Mouse (Mus musculus): Measurements from ENCODE around the gene Gyg. TPM values are rescaled to one million over a fixed set of nuclear protein-coding genes. Genes with fewer than 3 reads are reported as not detected.
"Not testable (repeated sequence)": the region's sequence is repeated elsewhere in the genome, so short reads cannot be mapped to it uniquely, and the experiment has no call there.

Gene Gyg
- polyA plus RNA-seq, 1 experiment from 2014 or later, result 44.2 TPM

DNA sequence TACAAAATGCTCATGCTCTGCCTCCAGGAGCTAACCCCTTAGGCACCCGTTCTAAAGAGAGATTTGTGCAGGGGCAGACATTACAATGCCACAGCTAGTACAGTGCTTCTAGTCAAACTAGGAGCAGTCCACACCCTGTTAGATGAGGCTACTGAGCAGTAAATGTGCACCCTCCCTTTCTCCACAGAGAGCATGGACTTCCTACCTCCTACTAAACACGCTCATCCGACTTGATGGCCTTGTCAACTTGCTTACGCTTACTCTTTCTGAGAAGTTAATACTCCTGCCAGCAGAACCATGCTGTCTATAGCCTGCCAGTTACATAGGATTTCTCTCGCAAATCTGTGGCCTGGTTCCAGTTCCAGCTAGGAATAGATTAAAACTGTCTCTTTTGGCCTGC, 29.5 kb downstream of the Gyg start:
- H3K4me3 ChIP-seq, result no peak overlapping the region
- WGBS, result 92% methylated on average over 5 of the region's 5 CpGs
- no peaks in the 10 kb centered on the region for H3K4me1 ChIP-seq
- H3K27me3 ChIP-seq (ENCODE audit: low read depth, poor library complexity, severe bottlenecking), result no peaks in the 10 kb centered on the region
- H3K27ac ChIP-seq, result no peak overlapping the region
- DNase-seq (ENCODE audit: low spot score), result no peak
- no peaks in the 10 kb centered on the region for H3K9me3 ChIP-seq (replicated peaks)
- H3K36me3 ChIP-seq, result peaks cover 19% of the 10 kb centered on the region

DNA sequence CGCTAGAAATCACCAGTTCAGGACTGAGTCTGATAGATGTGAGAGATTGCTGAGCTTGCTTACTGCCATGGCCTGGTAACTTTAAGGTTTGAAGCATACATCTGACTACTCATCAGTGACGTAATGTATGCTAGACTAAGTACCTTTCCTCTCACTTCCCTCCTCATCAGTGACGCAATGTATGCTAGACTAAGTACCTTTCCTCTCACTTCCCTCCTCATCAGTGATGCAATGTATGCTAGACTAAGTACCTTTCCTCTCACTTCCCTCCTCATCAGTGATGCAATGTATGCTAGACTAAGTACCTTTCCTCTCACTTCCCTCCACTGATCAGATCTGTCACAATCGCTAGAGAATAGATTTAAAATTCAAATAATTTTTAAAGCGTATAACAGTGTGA, 33.5 kb downstream of the Gyg start:
- DNase-seq (ENCODE audit: low spot score); H3K27ac ChIP-seq; H3K9me3 ChIP-seq (replicated peaks); H3K4me3 ChIP-seq; H3K4me1 ChIP-seq; H3K27me3 ChIP-seq (ENCODE audit: low read depth, poor library complexity, severe bottlenecking): not testable (repeated sequence)
- WGBS, result 92% methylated on average over 5 of the region's 5 CpGs
- H3K36me3 ChIP-seq, result peaks cover 32% of the 10 kb centered on the region

DNA sequence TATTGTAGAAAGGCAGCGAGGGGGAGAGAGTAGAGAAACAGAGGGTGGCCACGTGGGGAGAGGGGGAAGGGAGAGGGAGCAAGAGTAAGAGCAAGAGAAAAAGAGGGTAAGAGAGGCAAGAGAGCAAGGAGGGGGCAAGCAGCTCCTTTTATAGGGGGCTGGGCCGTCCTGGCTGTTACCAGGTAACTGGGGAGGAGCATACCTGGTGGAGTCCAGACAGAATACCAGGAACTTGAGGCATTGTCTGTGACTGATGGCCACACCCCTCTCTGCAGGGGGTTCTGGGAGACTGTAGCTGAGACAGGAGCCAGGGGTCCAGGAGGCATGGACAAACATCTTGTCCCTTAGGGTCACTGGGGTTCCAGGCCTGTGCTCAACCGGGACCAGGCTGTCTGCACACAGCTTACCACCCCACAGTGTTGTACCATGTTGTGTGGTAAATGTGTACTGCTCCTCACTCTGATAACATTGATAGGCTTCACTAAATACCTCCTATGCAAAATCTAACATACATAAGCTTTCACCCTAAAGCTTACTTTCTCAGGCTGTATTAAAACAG, 35.4 kb downstream of the Gyg start:
- Histone ChIP-seq H3K4me3 (no peak overlapping the region), H3K36me3 (peaks cover 29% of the 10 kb centered on the region), H3K9me3 (replicated peaks) (no peaks in the 10 kb centered on the region), H3K27ac (no peak overlapping the region), H3K27me3 (ENCODE audit: low read depth, poor library complexity, severe bottlenecking) (no peaks in the 10 kb centered on the region), H3K4me1 (no peaks in the 10 kb centered on the region)
- no peak for DNase-seq (ENCODE audit: low spot score)
- WGBS, result 68% methylated on average over 4 of the region's 4 CpGs

DNA sequence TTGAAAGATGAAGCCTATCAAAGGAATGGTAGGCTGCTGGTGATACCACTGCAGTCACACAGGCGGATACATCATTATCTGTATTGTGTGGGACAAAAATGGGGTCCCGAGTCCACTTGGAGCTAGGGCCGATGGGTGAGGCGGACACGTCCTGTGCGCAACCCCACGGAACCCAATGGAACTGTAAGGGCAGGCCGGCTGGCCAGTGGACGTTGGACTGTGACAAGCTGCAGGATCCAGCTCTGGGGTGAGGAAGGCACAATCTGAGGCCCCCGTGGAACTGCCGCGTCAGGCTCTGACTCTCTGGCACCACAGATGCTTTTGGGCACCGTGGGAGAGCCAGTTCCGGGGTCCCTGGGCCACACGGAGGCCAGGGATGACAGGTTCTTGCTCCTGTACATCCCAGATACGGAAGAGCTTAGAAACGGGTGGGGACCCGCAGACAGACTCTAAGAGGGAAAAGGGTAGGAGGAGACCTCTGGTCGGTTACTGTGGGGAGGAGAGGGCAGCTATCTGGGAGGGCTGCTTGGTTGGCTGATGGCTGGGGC, 36.0 kb downstream of the Gyg start:
- WGBS, result 94% methylated on average over 19 of the region's 19 CpGs
- Histone ChIP-seq H3K4me3 (no peak overlapping the region), H3K27ac (no peak overlapping the region), H3K4me1 (no peaks in the 10 kb centered on the region), H3K36me3 (peaks cover 29% of the 10 kb centered on the region), H3K27me3 (ENCODE audit: low read depth, poor library complexity, severe bottlenecking) (no peaks in the 10 kb centered on the region), H3K9me3 (replicated peaks) (no peaks in the 10 kb centered on the region)
- DNase-seq (ENCODE audit: low spot score), result no peak

DNA sequence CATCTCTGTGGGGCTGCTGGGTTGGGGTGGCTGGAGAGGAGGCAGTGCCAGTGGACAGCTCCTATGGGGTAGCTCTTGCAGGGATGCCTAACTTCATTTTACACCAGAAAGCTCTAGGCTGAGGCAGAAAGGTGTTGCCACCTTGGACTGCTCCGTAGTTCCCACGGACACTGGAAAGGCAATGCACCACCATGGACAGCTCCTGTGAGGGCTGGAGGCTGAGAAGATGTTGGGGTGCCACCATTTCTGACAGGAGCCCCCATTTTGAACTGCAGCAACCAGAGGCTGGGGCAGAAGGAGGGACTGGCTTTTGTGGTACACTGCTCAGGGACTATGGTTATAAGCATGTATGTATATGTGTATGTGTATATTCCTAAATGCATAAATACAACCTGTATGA, 43.2 kb downstream of the Gyg start:
- Histone ChIP-seq H3K9me3 (replicated peaks) (no peaks in the 10 kb centered on the region), H3K27ac (no peak overlapping the region), H3K27me3 (ENCODE audit: low read depth, poor library complexity, severe bottlenecking) (no peaks in the 10 kb centered on the region), H3K36me3 (peaks cover 42% of the 10 kb centered on the region), H3K4me3 (no peak overlapping the region), H3K4me1 (no peaks in the 10 kb centered on the region)
- no peak for DNase-seq (ENCODE audit: low spot score)
- WGBS, result 90% methylated on average over 2 of the region's 2 CpGs

DNA sequence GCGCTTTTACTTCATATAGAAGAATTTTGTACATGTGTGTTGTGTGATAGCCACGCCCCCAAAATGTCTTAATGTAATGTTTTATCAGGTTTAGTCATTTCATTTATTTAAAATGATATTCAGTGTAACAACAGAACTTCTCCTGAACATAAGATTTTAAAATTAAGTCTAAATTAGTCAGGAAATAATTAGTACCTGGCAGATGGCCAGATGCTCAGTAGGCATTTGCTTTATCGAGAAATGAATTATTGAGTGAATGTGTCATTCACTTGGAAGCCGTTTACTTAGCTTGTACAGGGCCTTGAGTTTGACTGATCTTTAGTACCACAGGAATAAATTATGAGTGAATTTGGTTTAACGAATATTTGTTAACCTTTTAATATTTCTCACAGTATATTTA, 46.2 kb downstream of the Gyg start:
- Histone ChIP-seq H3K36me3 (peaks cover 39% of the 10 kb centered on the region), H3K4me1 (no peaks in the 10 kb centered on the region)

DNA sequence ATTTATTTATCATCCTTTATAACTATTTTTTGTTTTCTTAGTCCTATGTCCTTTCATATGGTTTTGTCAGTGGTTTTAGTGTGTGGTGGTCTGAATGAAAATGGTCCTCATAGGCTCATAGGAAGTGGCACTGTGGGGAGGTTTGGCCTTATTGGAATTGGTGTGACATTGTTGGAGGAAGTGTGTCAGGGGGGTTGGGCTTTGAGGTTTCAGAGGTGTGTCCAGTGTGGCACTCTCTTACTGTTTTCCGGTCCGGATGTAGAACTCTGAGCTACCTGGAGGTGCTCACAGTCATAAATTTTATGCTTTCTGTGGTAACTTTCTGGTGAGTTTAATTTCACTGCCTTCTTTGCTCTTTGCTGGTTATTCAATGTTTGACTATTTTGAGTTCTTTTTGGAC, 50.3 kb downstream of the Gyg start:
- WGBS, result 95% methylated on average over 2 of the region's 2 CpGs
- no peak overlapping the region for H3K4me3 ChIP-seq
- H3K27ac ChIP-seq, result no peak overlapping the region
- peaks cover 24% of the 10 kb centered on the region; the same call in 1 of the 2 replicates for H3K36me3 ChIP-seq
- no peak for DNase-seq (ENCODE audit: low spot score)
- H3K9me3 ChIP-seq (replicated peaks), result no peaks in the 10 kb centered on the region
- no peaks in the 10 kb centered on the region for H3K4me1 ChIP-seq
- H3K27me3 ChIP-seq (ENCODE audit: low read depth, poor library complexity, severe bottlenecking), result no peaks in the 10 kb centered on the region

More for the DNA sequence above, 46.2 kb downstream of the Gyg start:
- WGBS, result 92% methylated on average over 5 of the region's 5 CpGs
- Histone ChIP-seq H3K4me3 (no peak overlapping the region), H3K9me3 (replicated peaks) (no peaks in the 10 kb centered on the region), H3K27ac (no peak overlapping the region), H3K27me3 (ENCODE audit: low read depth, poor library complexity, severe bottlenecking) (no peaks in the 10 kb centered on the region)
- DNase-seq (ENCODE audit: low spot score), result no peak

DNA sequence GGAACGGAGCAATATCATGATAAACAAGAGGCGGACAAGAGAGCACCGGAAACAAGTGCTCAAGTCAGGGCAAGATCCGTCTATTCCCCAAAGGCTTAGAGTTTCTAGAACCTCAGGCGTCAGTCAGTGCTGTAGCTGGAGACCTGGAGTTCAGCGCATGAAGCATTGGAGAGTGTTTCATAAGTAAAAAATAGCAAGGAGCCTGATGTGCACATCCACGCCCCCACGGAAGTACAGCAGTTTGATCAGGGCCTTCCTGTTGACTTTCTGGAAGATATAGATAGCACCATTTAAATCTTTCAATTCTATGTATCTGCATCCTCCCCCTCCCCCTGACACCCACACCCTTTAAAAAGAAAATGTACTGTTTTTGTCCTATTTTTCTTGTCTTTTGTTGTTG, 50.8 kb downstream of the Gyg start:
- H3K9me3 ChIP-seq (replicated peaks), result no peaks in the 10 kb centered on the region
- no peaks in the 10 kb centered on the region for H3K27me3 ChIP-seq (ENCODE audit: low read depth, poor library complexity, severe bottlenecking)
- DNase-seq (ENCODE audit: low spot score), result no peak
- WGBS, result 93% methylated on average over 8 of the region's 8 CpGs
- no peaks in the 10 kb centered on the region for H3K4me1 ChIP-seq
- no peak overlapping the region for H3K27ac ChIP-seq
- H3K4me3 ChIP-seq, result no peak overlapping the region
- peaks cover 19% of the 10 kb centered on the region; the same call in 1 of the 2 replicates for H3K36me3 ChIP-seq

DNA sequence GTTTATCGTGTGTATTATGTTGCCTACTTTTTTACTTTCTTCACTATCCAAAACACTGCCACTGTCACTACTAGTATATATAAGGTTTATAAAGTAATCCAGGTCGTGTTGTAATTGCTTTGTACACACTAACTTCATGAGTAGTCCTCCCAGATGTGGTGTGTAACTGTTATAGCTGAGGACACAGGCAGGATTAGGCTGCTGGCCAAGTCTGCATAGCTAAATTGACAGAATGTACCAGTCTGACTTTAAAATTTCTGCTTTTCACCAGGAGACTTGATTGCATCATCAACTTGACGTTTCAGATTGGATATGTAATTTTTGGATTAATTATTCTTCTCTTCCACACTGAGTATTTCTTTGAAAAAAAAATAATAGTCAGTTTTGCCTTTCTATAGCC, 51.3 kb downstream of the Gyg start:
- Histone ChIP-seq H3K9me3 (replicated peaks) (no peaks in the 10 kb centered on the region), H3K36me3 (peaks cover 18% of the 10 kb centered on the region; the same call in 1 of the 2 replicates), H3K27ac (no peak overlapping the region), H3K27me3 (ENCODE audit: low read depth, poor library complexity, severe bottlenecking) (no peaks in the 10 kb centered on the region), H3K4me3 (no peak overlapping the region), H3K4me1 (no peaks in the 10 kb centered on the region)
- no peak for DNase-seq (ENCODE audit: low spot score)
- WGBS, result 84% methylated on average over 3 of the region's 3 CpGs

DNA sequence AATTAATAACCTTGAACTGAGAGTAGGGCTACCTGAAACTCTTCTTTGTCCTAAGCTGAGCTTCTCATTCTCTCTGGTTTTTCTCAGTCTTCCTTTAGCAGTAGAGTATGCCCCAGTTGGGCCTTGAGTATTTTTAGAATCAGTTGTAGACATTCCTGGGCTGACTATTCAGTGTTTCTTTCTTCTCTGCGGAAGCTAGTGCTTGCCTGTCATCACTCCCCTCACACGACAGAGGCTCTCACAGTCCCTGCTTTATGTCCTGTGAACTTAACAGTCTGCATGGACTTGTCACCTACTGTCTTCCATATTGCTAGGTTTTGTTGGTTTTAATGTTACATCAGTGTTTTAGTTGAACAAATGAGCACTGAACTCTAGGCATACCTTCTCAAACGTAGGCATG, 73.0 kb downstream of the Gyg start:
- DNase-seq (ENCODE audit: low spot score), result no peak
- Histone ChIP-seq H3K27ac (no peak overlapping the region), H3K4me1 (no peaks in the 10 kb centered on the region), H3K36me3 (peaks cover 35% of the 10 kb centered on the region), H3K4me3 (no peak overlapping the region), H3K9me3 (replicated peaks) (no peaks in the 10 kb centered on the region), H3K27me3 (ENCODE audit: low read depth, poor library complexity, severe bottlenecking) (no peaks in the 10 kb centered on the region)
- 79% methylated on average over 3 of the region's 3 CpGs for WGBS

DNA sequence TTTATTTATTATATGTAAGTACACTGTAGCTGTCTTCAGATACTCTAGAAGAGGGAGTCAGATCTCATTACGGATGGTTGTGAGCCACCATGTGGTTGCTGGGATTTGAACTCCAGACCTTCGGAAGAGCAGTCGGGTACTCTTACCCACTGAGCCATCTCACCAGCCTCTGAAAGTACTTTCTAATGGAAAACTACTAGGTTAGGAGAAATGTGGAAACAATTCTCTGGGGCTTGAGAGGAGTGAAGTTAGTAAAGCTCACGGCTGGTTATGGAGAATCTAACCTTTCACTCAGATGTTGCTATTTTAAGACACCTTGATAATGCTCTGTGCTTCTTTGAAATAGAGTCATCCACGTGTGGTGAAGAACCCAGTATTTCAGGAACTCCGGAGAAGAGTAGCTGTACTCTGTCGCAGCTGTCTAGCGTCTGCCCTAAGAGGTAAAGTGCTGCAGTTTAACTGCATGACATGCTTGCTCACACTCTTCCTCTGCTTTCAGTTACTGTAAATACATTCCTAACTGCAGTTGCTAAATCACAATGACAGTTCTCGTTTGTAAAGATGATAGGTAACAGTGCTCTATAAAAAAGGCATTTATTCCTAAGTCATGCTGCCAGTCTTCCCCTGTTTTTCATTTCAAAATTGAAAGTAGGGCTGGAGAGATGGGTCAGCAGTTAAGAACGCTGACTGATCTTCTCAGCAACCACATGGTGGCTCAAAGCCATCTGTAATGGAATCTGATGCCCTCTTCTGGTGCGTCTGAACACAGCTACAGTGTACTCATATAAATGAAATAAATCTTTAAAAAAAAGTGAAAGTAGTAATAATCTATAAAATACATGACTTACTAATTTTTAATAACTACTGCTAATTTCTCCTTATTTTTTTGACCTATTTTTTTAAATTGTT, 78.7 kb downstream of the Gyg start:
- WGBS, result 85% methylated on average over 11 of the region's 11 CpGs
- Histone ChIP-seq H3K27ac (no peak overlapping the region), H3K9me3 (replicated peaks) (no peaks in the 10 kb centered on the region), H3K27me3 (ENCODE audit: low read depth, poor library complexity, severe bottlenecking) (no peaks in the 10 kb centered on the region), H3K4me3 (no peak overlapping the region), H3K36me3 (peaks cover 34% of the 10 kb centered on the region), H3K4me1 (no peaks in the 10 kb centered on the region)
- DNase-seq (ENCODE audit: low spot score), result no peak

Data from limb, embryonic 10.5 days (tissue).